Mouse (Mus musculus): Measurements from ENCODE around the gene Tmem51. TPM values are rescaled to one million over a fixed set of nuclear protein-coding genes. Genes with fewer than 3 reads are reported as not detected.

Tmem51 gene
- 1 to 10 TPM; 5.2 to 5.5 TPM for total RNA-seq (2021)

DNA sequence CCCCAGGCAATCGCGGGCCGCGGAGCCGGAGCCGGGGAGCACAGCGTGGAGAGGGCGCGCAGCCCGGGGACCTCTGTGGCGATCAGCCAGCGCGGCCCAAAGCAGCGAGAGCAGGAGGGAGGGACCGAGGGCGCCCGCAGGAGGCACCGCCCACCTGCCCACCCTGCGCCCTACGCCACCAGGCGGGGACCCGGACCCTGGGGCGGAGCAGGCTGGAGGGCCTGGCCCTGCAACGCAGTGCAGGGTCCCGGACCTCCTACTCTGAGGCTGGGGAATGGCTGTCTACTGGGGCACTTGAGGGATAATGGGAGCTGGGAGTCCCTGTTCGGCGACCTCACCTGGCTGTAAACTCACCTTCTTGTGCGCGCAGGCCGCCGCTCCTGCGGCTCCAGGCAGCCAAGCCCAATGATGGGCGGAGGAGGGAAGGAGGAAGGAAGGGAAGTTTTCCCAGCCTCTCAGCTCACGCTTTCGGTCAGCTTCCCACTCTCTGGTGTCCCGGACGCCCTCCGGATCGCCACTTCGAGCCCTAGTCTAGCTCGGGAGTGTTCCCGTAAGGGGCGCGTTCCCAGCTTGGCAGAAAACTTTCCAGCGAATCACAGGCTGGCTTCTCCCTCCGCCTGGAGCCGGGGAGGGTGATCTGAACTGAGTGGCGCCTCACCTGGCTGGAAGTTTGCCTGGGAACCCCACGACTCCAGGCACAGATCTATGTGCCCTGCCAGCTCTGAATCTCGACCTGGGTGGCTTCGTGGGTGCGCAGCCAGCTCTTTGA lies at the start of gene Tmem51:
TSS of gene Tmem51 (minus strand) at position 174 of the 769 bp plus-strand sequence.
- DNase-seq: no peak
- intact Hi-C loops (cut with DNase I): no loop called here

- DNase-seq: no peak
- intact Hi-C loops (cut with DNase I): no loop called here
Observed at GRCm38 (mm10) chr4:142130162-142130561, 46.1 kb upstream of the Tmem51 start.

- DNase-seq: no peak
- intact Hi-C loops (cut with DNase I): no loop called here
Observed at GRCm38 (mm10) chr4:142127275-142127788, 43.2 kb upstream of the Tmem51 start.

DNA sequence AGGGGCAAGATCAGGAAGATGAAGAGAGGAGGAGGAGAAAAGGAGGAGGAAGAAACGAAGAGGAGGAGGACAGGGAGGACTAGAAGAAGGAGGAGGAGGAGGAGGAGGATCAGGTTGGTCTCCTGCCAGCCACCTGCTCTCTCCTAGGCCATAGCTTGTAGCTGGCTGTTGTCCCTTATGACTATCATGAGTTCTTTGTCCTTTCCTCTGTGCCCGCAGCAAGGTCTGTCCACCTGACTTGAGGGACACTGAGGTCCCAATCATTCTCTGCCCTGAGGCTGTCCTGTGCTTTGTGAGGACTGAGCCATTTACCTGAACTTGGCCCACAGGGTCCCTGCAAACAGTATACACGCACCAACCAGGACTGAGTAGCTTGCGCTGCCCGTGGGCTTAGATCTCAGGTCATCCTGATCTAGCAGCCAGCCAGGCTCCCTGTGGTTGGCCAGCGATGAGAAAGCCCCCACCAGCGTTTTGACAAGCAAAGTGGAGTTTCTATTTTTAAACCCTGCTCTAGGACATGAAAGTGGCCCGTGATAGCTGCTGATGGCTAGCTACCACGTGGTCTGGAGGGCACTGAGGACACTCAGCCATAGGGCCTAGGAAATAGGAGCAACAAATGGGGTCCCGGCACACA lies 42.7 kb upstream of the Tmem51 start:
- no peak for DNase-seq
- intact Hi-C loops (cut with DNase I): no loop called here

- intact Hi-C loops (cut with DNase I): no loop called here
- no peak for DNase-seq
Observed at GRCm38 (mm10) chr4:142121164-142121563, 37.1 kb upstream of the Tmem51 start.

DNA sequence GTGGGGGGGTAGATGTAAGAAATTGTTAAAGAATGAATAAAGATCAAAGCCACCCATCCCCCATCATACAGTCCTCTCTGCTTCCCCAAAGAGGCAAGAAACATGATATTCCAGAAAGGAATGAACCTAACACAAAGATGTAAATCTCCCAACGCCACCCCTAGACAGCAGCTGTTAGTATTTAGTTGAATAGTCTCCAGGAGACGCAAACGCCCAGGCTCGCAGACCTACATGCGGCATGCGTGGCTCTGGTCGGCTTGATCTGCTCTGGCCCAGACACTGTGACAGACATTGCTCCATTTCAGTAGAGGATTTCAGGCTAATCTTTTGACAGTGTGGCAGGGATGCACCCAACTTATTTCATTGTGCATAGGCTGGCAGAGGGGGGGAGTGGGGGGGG lies 34.4 kb upstream of the Tmem51 start:
- DNase-seq: no peak
- intact Hi-C loops (cut with DNase I): no loop called here

GRCm38 (mm10) chr4:142117993-142118392 lies 33.9 kb upstream of the Tmem51 start:
- intact Hi-C loops (cut with DNase I): no loop called here
- DNase-seq: peak; percentile 32

DNA sequence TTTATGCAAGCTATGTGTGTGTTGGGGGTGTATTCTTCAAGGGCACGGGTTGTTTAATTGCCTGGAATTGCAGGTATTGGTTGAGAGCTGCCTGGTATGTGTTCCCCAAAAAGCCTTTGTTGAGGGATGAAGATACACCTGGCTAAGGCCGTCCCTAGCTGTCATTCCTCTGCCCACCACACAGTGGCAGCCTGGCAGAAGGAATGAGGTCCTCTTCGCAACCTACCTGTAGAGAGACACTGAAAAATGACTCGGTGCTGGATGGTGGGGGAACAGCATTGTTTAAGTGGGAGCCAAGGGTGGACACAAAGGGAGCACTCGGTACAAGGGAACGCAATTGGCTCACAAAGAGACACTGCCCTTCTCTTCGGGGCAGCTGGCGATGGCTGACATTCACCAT lies 29.2 kb upstream of the Tmem51 start:
- DNase-seq: no peak
- intact Hi-C loops (cut with DNase I): no loop called here

GRCm38 (mm10) chr4:142103081-142103671 lies 19.1 kb upstream of the Tmem51 start:
- no peak for DNase-seq
- intact Hi-C loops (cut with DNase I): no loop called here

DNA sequence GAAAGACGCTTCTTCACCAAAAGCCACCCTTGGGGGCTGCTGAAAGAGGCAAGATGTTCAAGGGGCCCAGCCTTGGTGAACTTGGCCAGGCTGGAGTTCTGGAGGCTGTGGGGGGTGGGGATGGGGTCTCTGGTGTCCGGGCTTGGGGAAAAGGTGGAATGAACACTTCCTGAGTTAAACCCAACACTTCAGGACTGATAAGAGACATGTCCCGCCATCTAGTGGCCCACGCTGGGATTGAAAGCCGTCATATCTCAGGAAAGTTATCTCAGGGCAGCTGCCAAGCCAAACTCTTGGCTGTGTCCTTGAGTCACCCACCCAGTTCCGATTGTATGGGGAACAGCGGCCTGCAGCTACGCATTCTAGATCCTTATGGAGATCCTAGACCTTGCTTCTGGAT lies 14.2 kb upstream of the Tmem51 start:
- DNase-seq: peak; percentile 89
- intact Hi-C loops (cut with DNase I): loop anchor here (5.0 kb wide), 1 partner anchor 91 kb away; no protein-coding TSS in a partner anchor

DNA sequence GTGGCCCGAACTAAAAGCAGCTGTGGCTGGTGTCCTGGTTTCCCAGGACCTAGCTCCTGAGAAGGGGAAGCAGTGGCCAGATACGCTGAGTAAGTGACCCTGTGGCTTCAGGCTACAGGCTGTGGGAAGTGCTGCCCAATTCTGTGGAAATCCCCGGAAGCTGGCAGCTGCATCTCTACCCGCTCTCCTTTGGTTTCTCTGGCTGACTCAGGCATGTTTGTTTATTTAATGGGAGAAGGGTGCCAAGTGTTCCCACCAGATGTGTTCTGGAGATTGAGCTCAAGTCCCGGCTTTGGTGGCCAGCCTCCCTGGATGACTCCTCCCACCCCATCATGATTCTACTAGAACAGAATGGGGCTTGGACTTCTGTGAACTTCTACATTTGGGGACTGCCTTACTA lies 13.8 kb upstream of the Tmem51 start:
- DNase-seq: peak; percentile 40
- intact Hi-C loops (cut with DNase I): loop anchor here (5.0 kb wide), 1 partner anchor 91 kb away; no protein-coding TSS in a partner anchor

DNA sequence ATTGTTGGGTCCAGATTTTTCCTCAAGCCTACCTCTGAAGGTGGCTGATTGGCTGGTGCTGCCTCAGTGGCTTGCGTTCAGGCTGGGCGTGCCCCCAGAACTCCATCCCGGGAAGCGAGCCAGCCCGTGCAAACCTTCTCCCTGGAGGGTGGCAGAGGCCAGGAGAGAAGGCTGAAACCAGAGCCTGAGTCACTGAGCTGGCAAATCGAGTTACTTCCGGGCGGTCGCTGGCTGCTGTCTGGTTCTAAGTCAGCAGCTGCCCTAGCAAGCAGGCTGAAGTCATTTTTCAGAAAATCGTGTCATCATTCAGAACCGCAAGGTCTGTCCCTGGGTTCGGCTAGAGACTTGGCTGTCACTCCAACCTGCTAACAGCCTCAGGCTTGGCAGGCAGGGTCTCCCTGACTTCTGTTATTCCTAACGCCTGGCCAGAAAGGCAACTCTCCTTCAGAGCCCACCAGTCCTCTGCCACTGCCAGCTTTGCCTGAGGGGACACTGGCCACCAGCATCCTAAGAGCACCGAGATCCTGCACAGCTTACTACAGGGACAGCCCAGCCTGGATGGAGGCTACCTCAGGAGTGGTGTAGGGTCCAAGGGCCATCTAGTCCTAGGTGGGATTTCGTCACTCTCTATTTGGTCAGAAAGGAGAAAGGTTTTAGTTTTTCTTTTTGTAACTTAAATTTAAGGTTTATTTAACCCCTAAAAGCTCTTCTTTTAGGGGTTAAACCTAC lies 11.6 kb upstream of the Tmem51 start:
- intact Hi-C loops (cut with DNase I): loop anchor here (5.0 kb wide), 1 partner anchor 88 kb away; no protein-coding TSS in a partner anchor
- DNase-seq: peak; percentile 96

DNA sequence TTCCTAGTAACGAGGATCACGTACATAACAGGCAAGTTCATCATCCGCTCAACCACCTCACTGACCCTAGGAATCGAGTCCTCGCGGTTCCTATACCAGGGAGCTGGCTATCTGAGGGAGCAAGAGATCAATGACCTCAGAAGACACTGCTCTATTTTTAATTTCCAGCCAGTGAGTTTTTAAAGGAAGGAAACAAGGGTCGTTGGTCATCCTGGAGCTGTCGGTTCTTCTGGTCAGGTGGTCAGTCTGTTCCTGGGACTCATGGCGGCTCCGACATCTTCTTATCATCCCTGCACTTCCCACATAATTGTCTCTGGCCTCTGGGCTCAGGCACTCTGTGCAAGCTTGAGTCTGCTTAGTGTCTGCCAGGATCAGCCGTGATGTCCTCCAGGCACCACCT lies 10.3 kb upstream of the Tmem51 start:
- intact Hi-C loops (cut with DNase I): no loop called here
- no peak for DNase-seq

- no peak for DNase-seq
- intact Hi-C loops (cut with DNase I): no loop called here
Observed at GRCm38 (mm10) chr4:142091100-142091499, 7.0 kb upstream of the Tmem51 start.

DNA sequence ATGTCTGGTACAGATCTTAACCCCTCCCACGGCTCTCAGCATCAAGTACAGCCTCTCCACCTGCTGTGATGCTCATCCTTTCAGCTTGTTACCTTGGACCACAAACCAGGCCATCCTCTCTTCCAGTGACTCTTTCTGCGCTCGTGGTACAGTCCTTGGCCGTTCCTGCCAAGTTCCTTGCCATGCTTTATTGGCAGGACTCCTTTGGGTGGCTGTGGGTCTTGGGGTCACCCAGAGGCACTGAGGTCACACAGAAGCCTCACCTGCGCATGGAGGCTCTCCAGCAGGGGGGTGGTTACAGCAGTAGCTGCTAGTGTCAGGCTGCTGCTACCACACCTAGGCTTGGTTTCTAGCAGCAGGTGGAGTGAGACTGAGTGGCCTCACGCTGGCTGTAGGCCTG lies 5.9 kb upstream of the Tmem51 start:
- intact Hi-C loops (cut with DNase I): no loop called here
- DNase-seq: no peak

- intact Hi-C loops (cut with DNase I): no loop called here
- DNase-seq: no peak
Observed at GRCm38 (mm10) chr4:142088836-142089235, 4.7 kb upstream of the Tmem51 start.

- intact Hi-C loops (cut with DNase I): no loop called here
- DNase-seq: no peak
Observed at GRCm38 (mm10) chr4:142088409-142088808, 4.3 kb upstream of the Tmem51 start.

GRCm38 (mm10) chr4:142084936-142085563 lies 946 bp upstream of the Tmem51 start:
- intact Hi-C loops (cut with DNase I): no loop called here
- DNase-seq: no peak

DNA sequence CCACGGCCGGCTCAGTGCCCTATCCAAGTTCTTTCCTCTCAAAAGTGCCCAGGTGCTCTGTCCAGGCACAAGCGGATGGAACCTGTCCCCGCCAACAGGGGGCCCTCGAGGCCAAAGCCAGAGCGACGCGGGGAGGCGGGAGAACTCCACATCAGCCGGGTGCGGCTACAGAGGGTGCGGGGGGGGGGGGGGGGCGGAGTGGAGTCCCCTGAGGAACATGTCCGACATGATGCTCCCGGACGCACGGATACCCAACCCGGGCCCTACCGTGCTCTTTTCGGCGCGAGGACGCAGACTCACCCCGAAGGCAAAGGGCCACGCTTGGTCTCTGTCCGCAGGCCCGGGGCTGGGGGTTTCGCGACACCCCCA lies 358 bp downstream of the Tmem51 start:
- DNase-seq: peak; percentile 50

GRCm38 (mm10) chr4:142083193-142083592 lies 911 bp downstream of the Tmem51 start:
- DNase-seq: no peak
- intact Hi-C loops (cut with DNase I): no loop called here

More for the DNA sequence above, 358 bp downstream of the Tmem51 start:
- intact Hi-C loops (cut with DNase I): no loop called here

All from left cerebral cortex, postnatal 4 days (tissue).